Mouse (Mus musculus) stomach, postnatal 0 days (tissue): Measurements from ENCODE around the gene Mttp.

Experiments used
- CTCF ChIP-seq: IDR thresholded peaks from 2 replicates; pipeline ENCODE4 v1.5.1; 2016; ENCODE audit warnings: antibody characterized with exemption, low read depth, mild to moderate bottlenecking, moderate library complexity
- EP300 ChIP-seq: optimal IDR thresholded peaks from 2 replicates; pipeline ENCODE3; 2016; ENCODE audit warnings: antibody characterized with exemption

DNA sequence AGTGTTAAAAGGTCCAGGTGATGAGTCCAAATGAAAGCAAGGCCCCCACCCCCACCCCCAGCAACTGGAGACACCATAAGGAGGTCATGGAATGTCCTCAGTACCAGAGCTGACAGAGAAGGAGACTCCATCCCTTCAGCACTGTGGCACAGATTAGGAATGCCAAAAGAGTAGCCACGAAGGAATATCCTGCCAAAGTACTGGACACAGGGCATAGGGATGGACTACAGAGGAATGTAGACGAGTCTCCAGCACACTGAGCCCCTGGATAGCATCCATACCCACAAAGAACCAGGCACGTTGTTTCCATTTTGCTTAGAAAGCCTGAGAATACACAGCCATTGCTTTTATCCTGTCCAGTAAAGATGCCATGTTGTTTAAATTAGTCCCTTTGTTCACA, 93.3 kb downstream of the Mttp start:
- TF ChIP-seq CTCF (no peak), EP300 (no peak)
